Mouse (Mus musculus) forebrain, embryonic 15.5 days (tissue): ENCODE measurements around the gene Grap. TPM values are rescaled to one million over a fixed set of nuclear protein-coding genes. Genes with fewer than 3 reads are reported as not detected.
A peak's percentile ranks its signal among the peaks of the same experiment; 100 is the strongest.

Experiments used
- ATAC-seq: fragments of 200-750 bp; cut with Nextera tagmentation; replicated peaks from 2 replicates; pipeline ENCODE4 v1.8.0; 2017; ENCODE audit warnings: mild to moderate bottlenecking, moderate TSS enrichment, moderate library complexity
- H3K27ac ChIP-seq: fragments of 300-500 bp; sonication (generic); replicated peaks from 2 replicates; pipeline ENCODE4 v1.5.1; 2015; ENCODE audit warnings: mild to moderate bottlenecking, inconsistent platforms
- H3K27me3 ChIP-seq: fragments of 300-500 bp; sonication (generic); 2 replicates; pipeline ENCODE4 v1.6.1; 2015; ENCODE audit warnings: inconsistent platforms
- H3K36me3 ChIP-seq: fragments of 300-500 bp; sonication (generic); 2 replicates; pipeline ENCODE4 v1.6.1; 2015; ENCODE audit warnings: mild to moderate bottlenecking, inconsistent platforms
- H3K4me1 ChIP-seq: fragments of 300-500 bp; sonication (generic); 2 replicates; pipeline ENCODE4 v1.6.1; 2015; ENCODE audit warnings: inconsistent platforms
- H3K4me2 ChIP-seq: fragments of 300-500 bp; sonication (generic); replicated peaks from 2 replicates; pipeline ENCODE4 v1.6.1; 2015; ENCODE audit warnings: mild to moderate bottlenecking, inconsistent platforms
- H3K4me3 ChIP-seq: fragments of 300-500 bp; sonication (generic); 2 replicates; pipeline ENCODE4 v1.5.1; 2015; ENCODE audit warnings: mild to moderate bottlenecking, inconsistent platforms
- H3K9ac ChIP-seq: fragments of 300-500 bp; sonication (generic); replicated peaks from 2 replicates; pipeline ENCODE4 v1.6.1; 2015; ENCODE audit warnings: mild to moderate bottlenecking, inconsistent platforms
- H3K9me3 ChIP-seq: fragments of 300-500 bp; sonication (generic); 2 replicates; pipeline ENCODE4 v1.6.1; 2016; ENCODE audit warnings: inconsistent platforms
- WGBS: fragments of 180-500 bp; shearing (Covaris S2); methylation state at CpG from one replicate; pipeline ENCODE4 v1.1.7; 2015; ENCODE audit warnings: mixed read lengths; 5-methylcytosine and 5-hydroxymethylcytosine counted together
- polyA plus RNA-seq: library from polyadenylated mRNA; unstranded; fragments of >200 nt; fragmentation: Nextera tagmentation; extraction: Ambion mirVana; gene quantifications from 2 replicates; pipeline ENCODE4 v1.2.1, GENCODE M21; 2015

Gene Grap
- polyA plus RNA-seq, 1 experiment from 2014 or later: 9.1 TPM

DNA sequence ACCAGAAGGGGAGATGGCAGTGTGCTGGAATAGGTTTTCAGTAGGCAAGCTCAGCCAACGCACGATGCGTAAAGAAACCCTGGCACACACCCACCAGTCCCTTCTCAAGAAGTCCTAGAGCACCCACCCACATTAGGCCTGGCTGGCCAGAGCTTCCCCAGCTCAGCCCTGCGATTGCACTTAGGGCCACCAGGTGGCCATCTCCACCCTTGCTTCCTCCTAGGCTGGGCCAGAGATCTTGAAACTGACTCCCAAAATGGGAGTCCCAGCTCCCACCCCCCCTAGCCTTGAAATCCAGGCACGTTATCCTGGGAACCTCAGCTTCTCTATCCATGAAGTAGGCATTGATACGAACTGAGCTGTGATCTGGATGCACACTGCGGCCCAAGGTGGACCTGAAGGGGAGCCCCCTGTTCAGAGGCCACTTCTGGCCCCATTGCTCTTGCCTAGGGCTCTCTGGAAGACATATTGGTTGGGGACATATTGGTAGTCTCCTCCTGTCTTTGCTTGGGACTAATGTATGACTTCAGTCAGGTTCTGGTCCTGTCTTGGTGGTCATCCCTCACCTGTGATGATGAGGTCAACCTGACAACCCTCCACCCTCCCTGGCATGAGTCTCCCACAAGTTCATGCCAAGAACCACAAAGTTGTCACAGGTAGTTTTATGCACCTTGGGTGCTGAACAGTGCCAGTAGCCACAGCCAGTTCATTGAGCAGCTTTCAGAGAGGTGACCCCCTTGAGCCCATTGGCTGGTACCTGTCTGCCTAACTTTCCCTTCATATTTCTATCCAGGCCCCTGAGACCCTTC, 13.1 kb downstream of the Grap start:
- H3K27me3 ChIP-seq: no peaks in the 10 kb centered on the region
- ATAC-seq: no peak
- H3K4me3 ChIP-seq: no peak overlapping the region
- no peaks in the 10 kb centered on the region for H3K4me1 ChIP-seq
- WGBS: 46% methylated on average over 7 of the region's 7 CpGs
- no peak overlapping the region for H3K9ac ChIP-seq
- no peaks in the 10 kb centered on the region for H3K36me3 ChIP-seq
- no peak overlapping the region for H3K4me2 ChIP-seq
- no peak overlapping the region for H3K27ac ChIP-seq
- no peaks in the 10 kb centered on the region for H3K9me3 ChIP-seq

DNA sequence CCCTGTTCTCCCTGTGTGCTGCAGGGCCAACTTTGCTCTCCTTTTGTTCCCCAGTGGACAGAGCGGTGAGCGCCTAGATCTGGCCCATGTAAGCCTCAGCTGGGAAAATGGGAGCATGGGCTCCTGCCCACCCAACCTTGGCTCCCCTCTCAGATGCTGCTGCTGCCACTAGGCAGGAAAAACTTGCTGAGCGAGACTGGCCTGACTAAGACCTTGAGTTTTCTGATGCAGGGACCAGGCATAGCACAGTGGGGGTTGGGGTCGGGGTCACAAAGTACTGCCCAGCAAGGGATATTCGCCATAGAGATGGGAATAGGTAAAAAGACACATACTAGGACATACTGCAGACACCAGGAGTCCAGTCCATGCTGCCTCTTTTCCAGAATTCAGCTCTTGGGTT, 14.2 kb downstream of the Grap start:
- Histone ChIP-seq H3K27me3 (no peaks in the 10 kb centered on the region), H3K4me1 (no peaks in the 10 kb centered on the region), H3K9me3 (no peaks in the 10 kb centered on the region), H3K4me2 (no peak overlapping the region), H3K4me3 (no peak overlapping the region), H3K9ac (no peak overlapping the region), H3K27ac (no peak overlapping the region), H3K36me3 (no peaks in the 10 kb centered on the region)
- 88% methylated on average over 5 of the region's 5 CpGs for WGBS
- no peak for ATAC-seq

DNA sequence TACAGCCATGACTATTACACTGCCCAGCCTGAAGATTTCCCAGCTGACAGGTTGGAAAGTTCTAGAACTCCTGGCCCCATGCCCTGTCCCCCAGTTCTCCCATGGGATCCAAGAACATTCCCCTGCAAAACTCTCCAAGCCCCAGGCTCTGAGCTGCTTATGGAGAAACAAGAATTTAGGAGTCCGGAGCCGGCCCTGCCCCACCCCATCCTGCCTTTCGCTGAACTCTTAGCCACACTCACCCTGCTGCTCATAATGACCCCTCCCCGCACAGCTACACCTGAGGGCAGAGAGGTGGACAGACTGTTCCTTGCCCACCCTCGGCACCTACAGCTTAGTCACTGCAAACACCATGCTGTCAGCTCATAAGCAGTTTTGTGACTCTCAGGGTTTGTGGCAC, 14.7 kb downstream of the Grap start:
- Histone ChIP-seq H3K27me3 (no peaks in the 10 kb centered on the region), H3K9me3 (no peaks in the 10 kb centered on the region), H3K36me3 (no peaks in the 10 kb centered on the region), H3K4me2 (no peak overlapping the region), H3K27ac (no peak overlapping the region), H3K4me1 (no peaks in the 10 kb centered on the region), H3K4me3 (no peak overlapping the region), H3K9ac (no peak overlapping the region)
- WGBS: 85% methylated on average over 5 of the region's 5 CpGs
- ATAC-seq: no peak

DNA sequence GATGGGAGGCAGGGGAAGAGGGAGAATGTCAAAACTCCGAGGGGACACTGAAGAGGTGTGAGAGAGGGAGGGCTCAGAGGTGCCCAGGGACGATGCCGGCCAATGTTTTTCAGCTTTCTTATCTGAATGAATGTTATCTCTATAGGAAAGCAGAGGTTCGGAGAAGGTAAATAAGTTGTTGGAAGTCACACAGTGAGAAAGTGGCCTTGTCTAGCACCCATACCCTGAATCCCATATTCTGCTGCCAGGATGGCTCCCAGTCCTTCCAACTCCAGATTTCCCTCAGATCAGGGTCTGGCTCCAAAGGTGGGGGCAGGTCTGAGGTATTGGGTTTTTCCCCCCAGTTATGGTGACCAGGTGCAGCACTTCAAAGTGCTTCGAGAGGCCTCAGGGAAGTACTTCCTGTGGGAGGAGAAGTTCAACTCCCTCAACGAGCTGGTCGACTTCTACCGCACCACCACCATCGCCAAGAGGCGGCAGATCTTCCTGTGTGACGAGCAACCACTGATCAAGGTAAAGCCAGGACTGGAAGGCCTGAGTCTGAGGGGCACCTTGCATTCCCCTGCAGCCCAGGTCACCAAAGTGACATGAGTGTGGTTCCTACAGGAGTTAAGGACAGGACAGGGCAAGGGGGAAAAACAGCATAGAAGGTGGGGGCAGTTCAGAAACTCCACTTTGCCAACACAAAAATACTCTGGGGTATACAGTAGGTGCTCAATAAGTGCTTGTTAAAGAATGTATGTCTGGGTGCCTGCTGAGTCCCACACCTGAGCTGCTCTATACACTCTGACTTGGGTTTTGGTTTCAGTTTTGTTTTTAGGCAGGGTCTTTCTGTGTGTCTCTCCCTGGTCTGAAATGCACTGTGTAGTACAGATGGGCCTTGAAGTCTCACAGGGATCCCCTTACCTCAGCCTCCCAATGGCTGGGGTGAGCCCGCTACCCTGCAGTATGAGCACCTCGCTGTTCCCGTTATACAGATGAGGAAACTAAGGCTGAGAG, 16.7 kb downstream of the Grap start:
- no peak for ATAC-seq
- WGBS: 86% methylated on average over 14 of the region's 14 CpGs
- H3K4me3 ChIP-seq: no peak overlapping the region
- H3K9me3 ChIP-seq: no peaks in the 10 kb centered on the region
- H3K4me1 ChIP-seq: peaks cover 3% of the 10 kb centered on the region; the same call in 1 of the 2 replicates
- H3K27me3 ChIP-seq: no peaks in the 10 kb centered on the region
- no peaks in the 10 kb centered on the region for H3K36me3 ChIP-seq
- no peak overlapping the region for H3K4me2 ChIP-seq
- H3K27ac ChIP-seq: no peak overlapping the region
- H3K9ac ChIP-seq: no peak overlapping the region

DNA sequence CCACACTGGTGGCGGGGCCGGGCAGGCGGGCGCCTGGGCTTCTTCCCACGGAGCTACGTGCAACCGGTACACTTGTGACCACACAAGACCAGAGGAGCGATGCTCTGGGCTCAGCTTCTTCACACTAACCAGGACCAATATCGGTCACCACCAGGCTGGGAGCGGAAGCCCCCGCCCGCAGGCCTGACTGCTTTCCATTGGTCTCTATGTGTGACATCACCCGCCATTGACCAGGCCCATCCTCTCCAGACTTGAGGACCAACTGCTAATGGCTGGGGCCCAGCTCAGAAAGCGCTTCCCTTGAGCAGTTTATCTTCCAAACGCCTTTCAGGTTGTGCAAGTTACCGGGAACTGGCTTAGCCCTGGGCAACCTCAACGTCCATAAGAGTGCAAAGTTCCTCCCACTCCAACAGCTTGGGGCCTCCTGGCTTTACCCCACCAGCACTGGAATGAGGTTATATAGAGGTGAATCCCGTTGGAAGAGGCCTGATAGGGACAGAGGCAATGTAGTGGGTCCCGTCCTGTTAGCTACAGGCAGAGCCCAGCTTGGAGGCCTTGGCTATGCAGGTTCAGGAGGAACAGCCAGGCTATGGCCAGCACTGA, 18.8 kb downstream of the Grap start:
- no peak for ATAC-seq
- Histone ChIP-seq H3K4me1 (peaks cover 3% of the 10 kb centered on the region; the same call in 1 of the 2 replicates), H3K9ac (no peak overlapping the region), H3K36me3 (no peaks in the 10 kb centered on the region), H3K27ac (no peak overlapping the region), H3K9me3 (no peaks in the 10 kb centered on the region), H3K4me2 (no peak overlapping the region), H3K27me3 (no peaks in the 10 kb centered on the region), H3K4me3 (no peak overlapping the region)
- WGBS: 67% methylated on average over 19 of the region's 19 CpGs

DNA sequence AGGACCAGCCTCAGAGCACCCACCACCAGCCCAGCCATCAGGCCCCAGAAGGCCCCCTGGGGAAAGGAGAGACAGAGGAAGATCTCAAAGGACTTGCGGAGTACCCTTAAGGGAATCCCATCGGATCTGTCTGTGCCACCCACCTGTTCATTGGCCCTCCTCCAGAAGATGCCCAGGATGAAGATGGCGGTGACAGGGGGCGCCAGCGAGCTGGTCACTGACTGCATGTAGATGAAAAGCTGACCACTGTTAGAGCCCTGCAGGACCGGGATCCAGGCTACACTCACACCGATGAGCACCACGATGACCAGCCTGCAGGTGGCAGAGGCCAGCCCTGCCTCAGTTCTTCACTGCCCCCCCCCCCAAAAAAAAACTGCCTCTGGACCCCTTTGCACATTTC, 20.6 kb downstream of the Grap start:
- ATAC-seq: no peak
- no peak overlapping the region for H3K4me3 ChIP-seq
- no peaks in the 10 kb centered on the region for H3K9me3 ChIP-seq
- no peaks in the 10 kb centered on the region for H3K27me3 ChIP-seq
- no peak overlapping the region for H3K9ac ChIP-seq
- 31% methylated on average over 8 of the region's 8 CpGs for WGBS
- H3K4me1 ChIP-seq: peaks cover 3% of the 10 kb centered on the region; the same call in 1 of the 2 replicates
- no peaks in the 10 kb centered on the region for H3K36me3 ChIP-seq
- no peak overlapping the region for H3K4me2 ChIP-seq
- H3K27ac ChIP-seq: no peak overlapping the region

DNA sequence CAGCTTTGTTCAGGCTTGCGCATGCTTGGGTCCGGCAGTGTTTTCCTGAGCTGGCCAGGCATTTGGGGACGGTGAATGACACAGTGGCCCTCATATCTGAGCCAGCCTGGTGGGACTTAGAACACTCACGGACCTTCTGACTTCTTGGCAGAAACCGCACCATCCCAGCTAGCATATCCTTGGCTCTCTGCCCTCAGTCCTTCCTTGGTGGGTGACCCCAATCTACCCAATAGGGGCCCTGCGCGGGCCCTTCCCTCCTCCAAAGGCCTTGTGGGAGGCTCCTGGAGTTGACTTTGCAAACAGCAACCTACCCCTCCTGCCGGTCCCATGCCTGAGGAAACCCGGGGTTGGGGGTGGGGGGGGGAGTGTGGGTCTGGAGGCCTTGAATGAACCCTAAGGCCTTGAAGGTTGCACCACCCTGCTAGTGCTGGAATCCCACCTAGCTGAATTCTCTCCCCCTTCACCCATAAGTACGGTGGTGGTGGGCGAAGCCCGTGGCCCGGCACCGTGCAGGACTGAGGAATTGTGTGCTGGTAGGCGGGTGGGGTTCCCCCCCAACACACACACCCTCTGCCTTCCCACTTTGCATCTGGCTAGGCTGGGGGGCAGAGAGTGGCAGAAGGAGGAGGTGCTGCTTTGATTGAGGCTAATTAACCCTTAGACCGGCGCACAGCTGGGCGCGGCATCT, 21.2 kb downstream of the Grap start:
- no peaks in the 10 kb centered on the region for H3K9me3 ChIP-seq
- no peak overlapping the region for H3K27ac ChIP-seq
- H3K4me3 ChIP-seq: no peak overlapping the region
- WGBS: 28% methylated on average over 19 of the region's 19 CpGs
- 0 out of 2 replicates have a peak, but pooled peaks have one; percentile 35 for ATAC-seq
- H3K36me3 ChIP-seq: no peaks in the 10 kb centered on the region
- no peaks in the 10 kb centered on the region for H3K27me3 ChIP-seq
- peaks cover 3% of the 10 kb centered on the region; the same call in 1 of the 2 replicates for H3K4me1 ChIP-seq
- H3K4me2 ChIP-seq: no peak overlapping the region
- H3K9ac ChIP-seq: no peak overlapping the region

DNA sequence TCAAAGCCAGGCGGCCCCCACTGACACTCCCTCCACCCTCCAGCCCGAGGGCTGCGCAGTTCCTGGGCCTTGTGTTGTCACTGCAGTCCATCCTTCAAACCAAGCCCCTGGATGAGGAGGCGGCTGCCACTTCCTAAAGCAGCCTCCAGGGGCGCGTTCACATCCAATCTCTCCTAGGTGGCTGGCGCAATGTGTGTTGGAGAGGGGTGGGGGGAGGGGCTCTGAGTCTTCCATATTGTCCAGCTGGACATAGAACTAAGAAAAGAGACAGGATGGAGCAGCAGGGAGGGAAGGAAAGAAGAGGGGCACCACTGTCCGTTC, 21.7 kb downstream of the Grap start:
- peaks cover 3% of the 10 kb centered on the region; the same call in 1 of the 2 replicates for H3K4me1 ChIP-seq
- 2% methylated on average over 8 of the region's 8 CpGs for WGBS
- H3K9ac ChIP-seq: no peak overlapping the region
- H3K27me3 ChIP-seq: no peaks in the 10 kb centered on the region
- H3K9me3 ChIP-seq: no peaks in the 10 kb centered on the region
- H3K4me2 ChIP-seq: no peak overlapping the region
- H3K4me3 ChIP-seq: no peak overlapping the region
- no peak overlapping the region for H3K27ac ChIP-seq
- H3K36me3 ChIP-seq: no peaks in the 10 kb centered on the region
- 0 out of 2 replicates have a peak, but pooled peaks have one; percentile 43 for ATAC-seq

DNA sequence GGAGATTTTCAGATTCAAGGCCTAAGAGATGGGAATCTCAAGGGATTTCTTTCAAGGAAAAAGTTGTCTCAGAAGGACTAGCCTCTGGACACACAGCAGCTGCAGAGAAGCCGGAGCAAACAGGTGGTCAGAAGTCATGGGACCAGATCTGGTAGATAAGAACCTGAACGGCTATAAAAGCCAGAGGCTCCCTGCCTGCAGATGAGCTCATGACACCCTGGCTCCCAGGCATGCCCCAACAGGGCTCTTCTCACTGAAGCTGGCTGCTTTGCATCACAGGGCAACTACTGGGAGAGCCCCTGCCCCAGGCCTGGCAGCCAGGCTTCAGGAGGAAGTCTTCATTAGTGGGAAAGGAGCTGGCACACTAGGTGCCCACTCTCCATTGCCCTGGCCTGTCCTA, 22.3 kb downstream of the Grap start:
- Histone ChIP-seq H3K36me3 (no peaks in the 10 kb centered on the region), H3K9me3 (no peaks in the 10 kb centered on the region), H3K4me2 (no peak overlapping the region), H3K9ac (no peak overlapping the region), H3K27ac (no peak overlapping the region), H3K4me1 (peaks cover 3% of the 10 kb centered on the region; the same call in 1 of the 2 replicates), H3K4me3 (no peak overlapping the region), H3K27me3 (no peaks in the 10 kb centered on the region)
- 76% methylated on average over 2 of the region's 2 CpGs for WGBS
- no peak for ATAC-seq

DNA sequence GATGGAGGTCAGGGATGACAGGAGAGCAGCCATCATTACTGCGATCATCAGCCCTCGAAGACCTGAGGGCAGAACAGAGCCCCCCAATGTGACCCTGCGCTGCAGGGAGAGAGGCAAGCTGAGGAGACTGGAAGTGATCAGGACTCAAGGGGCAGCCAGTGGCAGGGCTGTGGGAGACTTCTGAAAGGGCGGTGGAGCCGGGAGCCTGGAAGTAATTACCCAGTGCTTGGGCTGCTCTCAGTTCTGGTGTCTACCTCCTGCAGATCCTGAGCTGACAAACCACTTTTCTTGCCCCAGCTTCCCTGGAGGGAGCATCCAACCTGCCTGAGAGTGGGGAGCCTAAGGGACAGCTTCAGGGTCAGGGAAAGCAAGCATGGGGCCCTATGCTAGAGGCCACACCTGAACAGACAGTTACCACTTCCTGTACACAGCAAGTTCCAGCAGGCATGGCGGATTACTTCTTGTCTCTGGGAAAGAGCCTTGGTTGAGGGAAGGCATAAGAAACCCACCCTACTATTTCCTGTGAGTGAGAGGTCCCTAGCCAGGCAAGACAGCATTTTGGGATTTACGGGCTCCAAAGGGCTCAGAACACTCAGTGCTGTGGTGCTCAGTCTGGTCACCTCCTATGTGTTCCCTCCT, 23.3 kb downstream of the Grap start:
- WGBS: 72% methylated on average over 7 of the region's 7 CpGs
- Histone ChIP-seq H3K4me1 (peaks cover 3% of the 10 kb centered on the region; the same call in 1 of the 2 replicates), H3K27me3 (no peaks in the 10 kb centered on the region), H3K9me3 (no peaks in the 10 kb centered on the region), H3K4me2 (no peak overlapping the region), H3K27ac (no peak overlapping the region), H3K4me3 (no peak overlapping the region), H3K36me3 (no peaks in the 10 kb centered on the region), H3K9ac (no peak overlapping the region)
- ATAC-seq: no peak

DNA sequence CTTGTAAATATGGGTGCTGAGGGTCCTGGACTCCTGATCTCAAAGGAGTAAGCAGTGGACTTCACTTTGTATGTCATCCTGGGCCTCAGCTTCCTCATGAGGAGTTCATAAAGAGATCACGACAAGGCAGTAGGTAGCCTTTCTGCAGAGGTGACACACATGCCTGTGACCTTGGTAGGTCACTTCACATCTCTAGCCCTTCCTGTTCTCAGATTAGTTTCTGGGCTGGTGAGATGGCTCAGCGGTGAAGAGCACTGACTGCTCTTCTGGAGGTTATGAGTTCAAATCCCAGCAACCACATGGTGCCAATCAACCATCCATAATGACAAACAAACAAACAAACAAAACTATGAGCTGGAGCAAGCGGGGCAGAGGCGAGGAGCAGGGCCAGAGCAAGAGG, 24.6 kb downstream of the Grap start:
- no peak overlapping the region for H3K4me2 ChIP-seq
- H3K27ac ChIP-seq: no peak overlapping the region
- ATAC-seq: no peak
- H3K9me3 ChIP-seq: no peaks in the 10 kb centered on the region
- 86% methylated on average over 4 of the region's 4 CpGs for WGBS
- peaks cover 3% of the 10 kb centered on the region; the same call in 1 of the 2 replicates for H3K4me1 ChIP-seq
- no peaks in the 10 kb centered on the region for H3K36me3 ChIP-seq
- no peak overlapping the region for H3K4me3 ChIP-seq
- no peaks in the 10 kb centered on the region for H3K27me3 ChIP-seq
- no peak overlapping the region for H3K9ac ChIP-seq
